Mouse (Mus musculus) megakaryocyte-erythroid progenitor cell, adult 5-6 weeks (primary cell): ENCODE measurements at regions not wholly inside any gene's neighbourhood (a gene's known extent, or its start where the extent isn't known, plus 50 kb on each side); places are given as distances from the start of the nearest gene placed in this dataset.

ENCODE experiments used
- ATAC-seq: replicated peaks from 2 replicates; pipeline ENCODE4 v1.8.0; 2016; ENCODE audit warnings: mild to moderate bottlenecking, inconsistent platforms; ENCODE audit not compliant: severe bottlenecking, poor library complexity, low FRiP score, low TSS enrichment

DNA sequence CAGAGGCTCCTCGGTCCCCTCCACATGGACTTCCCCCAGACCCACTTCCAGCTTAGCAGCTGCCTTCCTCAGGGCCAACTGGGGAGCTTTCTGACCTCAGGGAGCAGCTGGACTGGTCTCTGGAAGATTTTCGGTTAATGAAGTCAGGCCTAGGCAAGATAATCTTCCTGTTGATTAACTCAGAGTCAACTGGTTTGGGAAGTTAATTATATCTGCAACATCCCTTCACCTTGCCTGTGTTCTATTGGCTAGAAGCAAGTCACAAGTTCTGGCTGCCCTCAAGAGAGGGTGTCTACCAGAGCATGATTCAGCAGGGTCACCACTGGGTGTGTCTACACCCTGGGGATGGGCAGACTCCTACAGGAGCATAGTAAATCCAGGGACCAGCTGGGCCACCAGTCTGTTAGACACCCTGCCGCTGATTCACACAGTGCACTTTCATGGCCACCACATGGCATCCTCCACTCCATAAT lies 53.9 kb upstream of the Maml3 start:
- peak; percentile 64 for ATAC-seq

- ATAC-seq, result peak; percentile 70
Measured at GRCm38 (mm10) chr3:52161688-52162087, 56.8 kb upstream of the Maml3 start.

DNA sequence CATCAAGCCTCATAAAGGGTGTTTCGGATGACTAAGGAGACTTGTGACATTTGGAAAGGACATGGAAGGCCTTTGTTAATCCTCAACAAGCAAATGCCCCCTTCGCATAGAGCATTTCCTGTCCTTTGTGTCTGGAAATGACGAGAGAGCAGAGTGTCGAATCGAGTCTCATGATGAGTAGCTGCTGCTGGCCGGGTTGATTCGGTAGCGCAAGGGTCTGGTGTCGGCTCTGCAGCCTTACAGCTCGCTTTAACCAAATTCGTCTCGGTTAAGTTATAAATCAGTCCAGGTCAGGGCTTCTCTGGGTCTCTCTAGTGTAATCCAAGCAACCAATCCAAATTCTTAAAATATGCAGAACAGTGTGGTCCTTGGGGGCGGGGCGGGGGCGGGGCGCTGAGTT lies 59.1 kb upstream of the Maml3 start:
- no peak for ATAC-seq

GRCm38 (mm10) chr3:52167420-52167819 lies 62.5 kb upstream of the Maml3 start:
- no peak for ATAC-seq

DNA sequence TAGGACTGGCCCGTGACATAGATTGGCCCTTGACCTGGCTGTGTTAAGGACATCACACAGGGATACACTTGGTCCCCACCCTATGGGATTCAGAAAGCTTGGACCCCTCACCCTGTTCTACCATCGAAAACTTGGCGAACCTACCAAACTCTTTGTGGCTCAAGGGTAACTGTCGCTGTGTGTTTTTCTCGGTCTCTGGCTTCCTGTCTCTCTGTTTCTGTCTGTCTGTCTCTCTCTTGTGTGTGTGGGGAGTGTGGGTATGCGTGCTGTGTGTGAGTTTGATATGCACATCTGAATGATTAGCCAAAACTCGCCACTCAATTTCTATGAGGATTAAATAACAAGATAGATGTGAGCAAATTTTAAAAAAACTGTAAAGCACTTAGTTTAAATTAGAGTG lies 66.0 kb upstream of the Maml3 start:
- ATAC-seq, result no peak

DNA sequence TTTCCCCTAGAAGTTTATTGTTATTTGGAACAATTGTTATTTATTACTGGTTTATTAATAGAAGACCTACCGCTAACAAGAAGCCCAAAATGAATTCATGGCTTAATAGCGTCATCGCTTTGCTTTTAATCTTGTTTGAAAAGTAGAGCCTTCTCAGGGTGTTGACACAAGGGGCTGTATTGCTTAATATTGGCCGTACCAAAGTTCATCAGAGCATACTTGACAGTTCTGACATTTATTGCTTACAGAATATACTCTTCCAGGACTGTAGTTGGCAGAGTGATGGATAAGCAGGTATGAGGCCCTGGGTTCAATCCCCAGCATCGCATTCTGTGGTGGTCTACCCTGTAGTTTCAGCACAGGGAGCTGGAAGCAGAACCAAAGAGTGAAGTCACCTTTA lies 66.4 kb upstream of the Maml3 start:
- no peak for ATAC-seq

DNA sequence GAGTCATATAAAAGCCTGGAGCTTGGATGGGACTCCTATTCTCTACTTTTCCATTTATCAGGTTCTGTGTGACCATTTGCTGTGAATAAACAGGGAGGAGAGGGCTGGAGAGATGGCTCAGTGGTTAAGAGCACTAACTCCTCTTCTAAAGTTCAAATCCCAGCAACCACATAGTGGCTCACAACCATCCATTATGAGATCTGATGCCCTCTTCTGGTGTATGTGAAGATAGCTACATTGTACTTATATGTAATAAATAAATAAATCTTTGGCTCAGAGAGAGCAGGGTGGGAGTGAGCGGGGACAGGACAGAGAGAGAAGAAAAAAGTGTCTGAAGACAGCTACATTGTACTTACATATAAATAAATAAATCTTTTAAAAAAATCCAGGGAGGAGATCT lies 68.6 kb upstream of the Maml3 start:
- no peak for ATAC-seq

DNA sequence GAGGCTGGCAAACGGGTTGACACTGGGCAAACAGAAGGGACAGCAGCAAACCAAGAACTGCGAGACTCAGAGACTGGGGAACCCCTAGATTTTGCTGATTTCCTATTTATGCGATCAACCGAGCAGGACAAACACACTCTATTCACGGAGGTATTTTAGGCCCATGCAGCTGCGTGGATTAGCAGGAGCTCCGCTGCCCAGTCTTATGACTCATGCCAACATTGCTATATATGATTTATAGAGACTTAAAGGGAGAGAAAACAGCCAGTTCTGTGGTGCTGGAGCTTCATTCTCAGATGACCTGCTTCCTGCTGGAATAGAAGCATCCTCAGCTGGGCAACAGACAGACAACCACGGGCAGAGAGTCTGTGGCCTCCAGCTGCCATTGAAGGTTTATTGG lies 71.2 kb upstream of the Maml3 start:
- no peak for ATAC-seq

- ATAC-seq, result no peak
Measured at GRCm38 (mm10) chr3:52178851-52179250, 74.0 kb upstream of the Maml3 start.

DNA sequence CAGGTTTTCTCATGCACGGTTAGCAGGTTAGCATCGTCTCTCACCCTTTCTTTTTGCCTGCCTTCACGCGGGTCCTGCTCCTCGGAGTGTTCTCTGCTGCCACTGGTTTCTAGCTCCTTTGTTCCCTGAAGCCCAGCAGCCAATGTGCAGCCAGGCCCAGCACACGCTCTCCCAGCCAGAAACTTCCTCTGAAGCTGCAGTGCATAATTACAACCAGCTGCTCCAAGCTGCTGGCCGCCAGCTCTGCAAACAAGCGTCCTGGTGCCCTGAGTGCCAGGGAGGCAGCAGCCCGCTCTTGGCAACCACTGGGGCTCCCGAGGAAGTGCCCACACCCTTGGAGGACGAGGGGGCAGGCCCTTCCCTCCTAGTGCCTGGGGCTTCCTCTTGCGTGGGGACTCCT lies 74.8 kb upstream of the Maml3 start:
- ATAC-seq, result peak; percentile 85

DNA sequence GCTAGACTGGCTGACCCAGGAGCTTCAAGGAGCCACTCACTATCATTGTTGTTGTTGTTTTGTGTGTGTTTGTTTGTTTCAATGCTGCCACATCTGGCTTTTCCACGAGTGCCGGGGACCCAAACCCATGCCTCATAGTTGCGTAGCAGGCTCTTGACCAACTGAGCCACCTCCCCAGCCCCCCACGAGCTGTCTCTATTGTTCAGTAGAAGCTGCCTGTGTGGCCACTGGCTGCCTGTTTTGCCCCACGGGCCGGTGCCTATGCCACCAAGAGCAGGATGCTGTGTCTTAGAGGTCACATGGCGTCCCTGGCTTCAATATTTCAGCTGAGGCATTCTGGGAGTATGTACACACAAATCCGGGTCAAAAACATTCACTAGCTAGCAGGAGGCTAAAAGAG lies 75.4 kb upstream of the Maml3 start:
- no peak for ATAC-seq

DNA sequence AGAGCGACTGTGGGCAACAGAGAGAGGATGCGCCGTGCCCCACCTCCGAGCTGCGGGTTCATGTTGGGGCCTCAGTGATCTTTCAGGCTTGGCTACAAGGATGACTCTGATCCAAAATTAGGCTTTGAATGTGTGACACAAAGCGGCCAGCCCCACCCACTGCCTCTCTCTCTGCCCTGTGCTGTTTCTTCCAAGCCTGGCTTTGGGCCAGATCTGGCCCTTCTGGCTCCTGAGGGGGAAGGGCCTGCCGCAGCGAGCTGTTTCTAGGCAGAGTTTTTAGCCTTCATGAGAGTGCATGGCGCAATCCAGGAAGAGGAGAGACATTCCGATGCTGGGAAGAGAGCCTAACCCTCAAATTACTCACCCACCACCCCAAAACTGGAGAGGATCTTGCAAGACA lies 75.9 kb upstream of the Maml3 start:
- peak; percentile 71 for ATAC-seq

- no peak for ATAC-seq
Measured at GRCm38 (mm10) chr3:52181326-52182101, 76.6 kb upstream of the Maml3 start.

- ATAC-seq, result no peak
Measured at GRCm38 (mm10) chr3:52184241-52184640, 79.4 kb upstream of the Maml3 start.

DNA sequence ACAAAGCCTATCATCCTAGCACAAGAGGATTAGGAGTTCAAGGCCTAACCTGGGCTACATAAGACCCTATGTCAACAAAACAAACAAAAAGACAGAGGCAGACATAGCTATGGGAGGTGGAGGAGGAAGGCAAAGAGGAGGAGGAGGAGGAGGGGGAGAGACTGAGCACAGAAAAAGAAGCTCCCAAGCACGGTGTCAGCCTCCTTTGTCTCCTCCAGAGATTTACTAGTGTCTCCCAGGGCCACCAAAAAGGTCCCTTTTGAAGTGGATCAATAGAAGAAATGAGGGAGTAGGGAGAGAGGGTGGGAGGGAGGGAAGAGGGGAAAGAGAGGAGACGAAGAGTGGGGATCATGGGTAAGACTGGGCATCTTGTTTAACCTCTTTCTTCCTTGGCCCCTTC lies 80.5 kb upstream of the Maml3 start:
- no peak for ATAC-seq

- ATAC-seq, result no peak
Measured at GRCm38 (mm10) chr3:52187401-52187801, 80.7 kb upstream of the Foxo1 start.

GRCm38 (mm10) chr3:52188303-52188702 lies 79.8 kb upstream of the Foxo1 start:
- no peak for ATAC-seq

DNA sequence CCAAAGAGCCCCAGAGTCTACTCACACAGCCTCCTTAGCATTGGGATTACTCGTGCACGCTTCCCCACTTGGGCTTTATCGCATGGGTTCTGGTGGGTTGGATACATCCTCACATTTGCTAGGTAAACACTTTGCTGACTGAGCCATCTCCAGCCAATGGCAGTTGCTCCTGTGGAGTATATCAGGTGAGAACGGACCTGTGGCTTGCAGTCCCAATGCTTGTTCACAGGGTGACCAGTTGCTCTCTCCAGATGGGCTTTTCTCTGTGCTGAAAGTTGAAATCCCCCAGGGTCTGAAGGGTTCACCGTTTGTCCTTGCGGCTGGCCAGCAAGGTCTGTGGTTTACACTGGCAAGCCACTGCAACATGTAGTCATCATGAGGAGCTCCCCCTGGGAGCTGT lies 79.1 kb upstream of the Foxo1 start:
- no peak for ATAC-seq

DNA sequence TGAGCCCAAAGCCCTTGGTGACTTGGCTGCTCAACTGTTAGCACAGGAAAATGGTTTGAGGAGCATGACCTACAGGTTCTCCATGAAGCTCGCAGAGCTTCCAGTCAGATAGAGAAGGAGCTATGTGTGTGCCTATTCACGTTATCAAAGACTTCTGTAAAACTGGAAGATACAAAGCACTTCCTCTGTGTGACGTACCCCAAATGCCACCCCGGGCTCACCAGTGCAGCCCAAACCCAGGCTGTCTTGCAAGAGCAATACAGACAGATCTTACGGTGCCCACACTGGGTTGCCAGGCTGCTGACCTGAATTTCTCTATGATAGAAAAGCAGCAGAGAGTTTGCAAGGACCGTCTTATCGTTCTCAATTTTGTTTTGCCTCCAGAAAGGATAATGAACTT lies 78.1 kb upstream of the Foxo1 start:
- no peak for ATAC-seq

GRCm38 (mm10) chr3:52193026-52193425 lies 75.1 kb upstream of the Foxo1 start:
- ATAC-seq, result no peak

- no peak for ATAC-seq
Measured at GRCm38 (mm10) chr3:52194216-52194615, 73.9 kb upstream of the Foxo1 start.

DNA sequence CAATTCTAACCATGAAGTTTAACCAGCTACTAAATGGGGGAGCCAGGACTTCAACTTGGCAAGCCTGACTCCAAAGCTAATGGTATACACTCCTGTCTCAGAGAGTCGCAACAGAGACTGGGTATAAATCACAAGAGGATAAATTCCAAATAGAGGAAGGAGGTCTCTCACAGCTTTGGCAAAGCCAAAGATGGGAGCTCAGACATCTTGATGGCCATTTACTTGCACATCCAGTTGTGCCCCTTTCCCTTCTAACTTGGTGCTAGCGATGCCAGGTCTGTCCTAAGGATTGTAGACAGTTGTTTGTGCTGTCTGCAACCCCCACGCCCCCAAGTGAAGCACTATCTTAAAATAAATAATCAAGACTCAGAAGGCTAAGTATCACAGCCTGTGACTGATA lies 72.7 kb upstream of the Foxo1 start:
- no peak for ATAC-seq
